Mouse (Mus musculus) small intestine, adult 2 months (tissue): ENCODE data around the gene C1qa. TPM values are rescaled to one million over a fixed set of nuclear protein-coding genes. Genes with fewer than 3 reads are reported as not detected.

Experiments
- H3K27ac ChIP-seq: fragments of 200-500 bp; 2 replicates; pipeline ENCODE4 v1.5.1; 2012; ENCODE audit warnings: low read depth, low read length, control low read depth, inconsistent platforms; ENCODE audit not compliant: insufficient read depth
- H3K27me3 ChIP-seq: fragments of 200-500 bp; 2 replicates; pipeline ENCODE4 v1.6.1; 2012; ENCODE audit warnings: mild to moderate bottlenecking, moderate library complexity, low read length, inconsistent platforms; ENCODE audit not compliant: control insufficient read depth, insufficient read depth
- H3K36me3 ChIP-seq: fragments of 200-500 bp; 2 replicates; pipeline ENCODE4 v1.6.1; 2012; ENCODE audit warnings: mild to moderate bottlenecking, low read length, control low read depth, inconsistent platforms; ENCODE audit not compliant: control insufficient read depth, insufficient read depth
- H3K4me1 ChIP-seq: fragments of 200-500 bp; 2 replicates; pipeline ENCODE4 v1.6.1; 2012; ENCODE audit warnings: low read length, inconsistent platforms, mixed read lengths; ENCODE audit not compliant: control insufficient read depth, insufficient read depth, insufficient read length
- H3K4me3 ChIP-seq: fragments of 200-500 bp; 2 replicates; pipeline ENCODE4 v1.5.1; 2012; ENCODE audit warnings: low read depth, mild to moderate bottlenecking, control low read depth, inconsistent platforms, low read length, moderate library complexity
- CTCF ChIP-seq: fragments of 200-500 bp; IDR thresholded peaks from 2 replicates; pipeline ENCODE4 v1.5.1; 2012; ENCODE audit warnings: low read depth, mild to moderate bottlenecking, control low read depth, inconsistent platforms, low read length, moderate library complexity, mixed read lengths; ENCODE audit not compliant: insufficient replicate concordance, insufficient read length; ENCODE audit errors: extremely low read depth
- POLR2A ChIP-seq: fragments of 200-500 bp; IDR thresholded peaks from 2 replicates; pipeline ENCODE4 v1.6.1; 2012; ENCODE audit warnings: low read depth, mild to moderate bottlenecking, control low read depth, inconsistent platforms, low read length, moderate library complexity
- WGBS: fragments of 180-500 bp; shearing (Covaris S2); methylation state at CpG from one replicate; pipeline ENCODE4 v1.1.7; 2018; 5-methylcytosine and 5-hydroxymethylcytosine counted together
- polyA plus RNA-seq: library from polyadenylated mRNA; depleted of rRNA; stranded (reverse); fragments of >200 nt; gene quantifications from 2 replicates; pipeline ENCODE4 v1.2.3, GENCODE M21; 2012

Gene C1qa
- polyA plus RNA-seq, 1 experiment = 55.8 TPM

DNA sequence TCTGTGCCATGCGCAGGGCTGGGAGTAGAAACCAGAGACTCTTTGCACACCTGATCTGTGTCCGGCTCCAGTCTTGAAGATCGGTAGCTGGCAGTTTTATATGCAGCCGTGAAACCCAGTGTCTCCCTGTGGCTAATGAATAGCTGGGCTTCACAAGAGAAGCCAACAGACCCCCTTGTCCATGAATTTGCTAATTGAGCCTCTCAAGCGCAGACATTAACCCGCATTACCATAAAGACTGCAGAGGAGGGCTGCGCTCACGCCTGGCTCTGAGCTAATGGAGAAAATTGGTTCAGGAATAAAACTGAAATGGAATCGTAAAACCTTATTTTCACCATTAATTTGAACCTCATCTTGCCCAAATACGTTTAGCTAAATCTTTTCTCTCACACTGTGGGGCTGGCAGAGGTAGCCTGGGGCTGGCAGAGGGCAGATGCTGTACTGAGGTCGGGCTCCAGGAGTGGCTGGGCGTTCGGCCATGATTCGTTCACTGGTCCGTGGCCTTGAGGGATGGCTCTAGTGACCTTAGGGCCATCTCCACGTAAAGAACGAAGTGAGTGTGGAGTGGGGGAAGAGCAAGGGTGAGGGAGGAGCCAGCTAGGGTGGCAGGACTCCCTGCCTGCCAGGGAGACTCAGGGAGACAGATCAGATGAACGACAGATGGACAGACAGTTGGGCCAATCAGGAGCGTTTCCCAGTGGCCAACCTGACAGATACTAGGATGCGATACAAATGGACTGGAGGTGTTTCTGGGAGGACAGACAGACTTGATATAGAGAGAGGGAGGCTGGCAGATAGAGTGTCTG is 18.0 kb upstream of the C1qa start:
- H3K36me3 ChIP-seq = no peaks in the 10 kb centered on the region
- no peak overlapping the region for H3K4me3 ChIP-seq
- H3K4me1 ChIP-seq = no peaks in the 10 kb centered on the region
- 73% methylated on average over 20 of the region's 20 CpGs for WGBS
- TF ChIP-seq POLR2A (no peak), CTCF (no peak)
- no peak overlapping the region for H3K27ac ChIP-seq
- H3K27me3 ChIP-seq = no peaks in the 10 kb centered on the region

DNA sequence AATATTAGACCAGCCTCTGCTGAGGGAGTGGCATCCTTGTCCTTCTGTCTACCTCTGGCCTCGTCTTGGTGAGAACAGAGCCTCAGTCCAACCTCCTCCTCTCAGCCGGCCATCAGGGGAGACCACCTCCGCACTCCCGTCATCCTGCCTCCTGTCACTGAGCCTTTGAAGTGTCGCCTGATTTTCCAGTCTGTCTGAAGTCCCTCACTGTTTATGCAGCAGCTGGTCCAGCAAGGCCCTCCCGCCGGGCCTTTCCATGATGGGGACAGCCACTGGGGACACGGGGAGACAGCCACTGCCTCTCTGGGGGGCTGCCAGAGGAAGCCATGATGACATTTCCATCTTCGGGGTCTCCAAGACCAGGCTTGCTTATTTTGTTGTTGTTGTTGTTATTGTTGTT is 14.2 kb upstream of the C1qa start:
- WGBS = 27% methylated on average over 9 of the region's 9 CpGs
- no peaks in the 10 kb centered on the region for H3K36me3 ChIP-seq
- H3K27ac ChIP-seq = no peak overlapping the region
- no peak for TF ChIP-seq POLR2A
- TF ChIP-seq CTCF = no peak
- H3K27me3 ChIP-seq = no peaks in the 10 kb centered on the region
- no peaks in the 10 kb centered on the region for H3K4me1 ChIP-seq
- no peak overlapping the region for H3K4me3 ChIP-seq

- WGBS = 42% methylated on average over 9 of the region's 9 CpGs
- Histone ChIP-seq H3K27ac (no peak overlapping the region), H3K27me3 (no peaks in the 10 kb centered on the region), H3K4me3 (no peak overlapping the region), H3K4me1 (no peaks in the 10 kb centered on the region), H3K36me3 (no peaks in the 10 kb centered on the region)
- TF ChIP-seq CTCF (no peak), POLR2A (no peak)
These were observed 13.2 kb upstream of the C1qa start for GRCm38 (mm10) chr4:136911804-136912203.

- no peak for TF ChIP-seq POLR2A
- no peak for TF ChIP-seq CTCF
- Histone ChIP-seq H3K27ac (no peak overlapping the region), H3K27me3 (no peaks in the 10 kb centered on the region), H3K36me3 (no peaks in the 10 kb centered on the region), H3K4me1 (no peaks in the 10 kb centered on the region), H3K4me3 (no peak overlapping the region)
- WGBS = 20% methylated on average over 17 of the region's 17 CpGs
These were observed 12.6 kb upstream of the C1qa start for GRCm38 (mm10) chr4:136911211-136911646.

DNA sequence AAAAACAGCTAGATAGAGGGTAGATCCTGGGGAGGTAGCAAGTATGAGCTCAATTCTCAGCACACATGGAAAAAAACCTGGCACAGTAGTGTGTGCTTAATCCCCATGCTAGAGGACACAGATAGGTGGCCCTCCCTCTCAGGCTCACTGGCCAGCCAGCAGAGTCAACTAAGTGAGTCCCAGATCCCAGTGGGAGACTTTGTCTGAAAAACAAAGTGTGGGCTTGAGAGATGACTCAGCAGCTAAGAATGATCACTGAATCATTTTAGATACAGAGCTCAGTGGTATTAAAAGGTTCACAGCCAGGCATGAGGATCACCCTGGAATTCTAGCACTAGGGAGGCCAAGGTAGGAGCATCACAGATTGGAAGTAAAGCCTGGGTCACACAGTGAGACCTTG is 9.2 kb upstream of the C1qa start:
- Histone ChIP-seq H3K27me3 (peaks cover 13% of the 10 kb centered on the region), H3K4me1 (no peaks in the 10 kb centered on the region), H3K36me3 (no peaks in the 10 kb centered on the region), H3K27ac (no peak overlapping the region), H3K4me3 (no peak overlapping the region)
- no peak for TF ChIP-seq POLR2A
- no peak for TF ChIP-seq CTCF

DNA sequence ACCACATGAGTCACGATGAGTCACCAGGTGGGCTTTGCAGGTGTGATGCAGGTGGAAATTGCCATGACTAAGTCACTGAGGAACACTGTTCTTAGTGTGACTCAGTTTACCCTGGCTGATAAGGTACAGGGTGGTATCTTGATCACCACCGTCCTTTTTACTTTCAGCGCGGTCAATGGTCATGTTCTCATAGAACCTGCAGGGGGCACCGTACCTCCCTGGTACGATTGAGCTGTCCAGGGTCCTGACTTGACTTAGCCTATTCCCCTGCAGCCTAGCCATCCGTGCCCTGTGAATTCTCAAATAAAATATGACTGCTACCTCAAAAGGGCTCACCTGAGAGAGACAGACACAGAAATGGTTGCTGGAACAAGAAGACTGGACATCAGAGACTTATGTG is 8.4 kb upstream of the C1qa start:
- H3K36me3 ChIP-seq = no peaks in the 10 kb centered on the region
- H3K27ac ChIP-seq = no peak overlapping the region
- no peak for TF ChIP-seq POLR2A
- peak; percentile 64; the same call in 1 of the 2 replicates for TF ChIP-seq CTCF
- H3K4me1 ChIP-seq = no peaks in the 10 kb centered on the region
- no peak overlapping the region for H3K4me3 ChIP-seq
- peaks cover 13% of the 10 kb centered on the region for H3K27me3 ChIP-seq
- WGBS = 12% methylated on average over 7 of the region's 7 CpGs

GRCm38 (mm10) chr4:136904767-136905539 is 6.3 kb upstream of the C1qa start:
- no peak for TF ChIP-seq CTCF
- TF ChIP-seq POLR2A = no peak
- Histone ChIP-seq H3K4me1 (no peaks in the 10 kb centered on the region), H3K36me3 (no peaks in the 10 kb centered on the region), H3K4me3 (no peak overlapping the region), H3K27ac (no peak overlapping the region), H3K27me3 (peaks cover 13% of the 10 kb centered on the region)
- 4% methylated on average over 23 of the region's 23 CpGs for WGBS
